Mouse (Mus musculus) lung, adult 2 months (tissue): ENCODE measurements around the gene Ptar1.

Experiments used
- CTCF ChIP-seq: fragments of 200-500 bp; IDR thresholded peaks from 2 replicates; pipeline ENCODE4 v1.5.1; 2011; ENCODE audit warnings: mild to moderate bottlenecking, low read length, control low read depth; ENCODE audit not compliant: insufficient read depth
- POLR2A ChIP-seq: fragments of 200-500 bp; IDR thresholded peaks from 2 replicates; pipeline ENCODE4 v1.6.1; 2011; ENCODE audit warnings: low read depth, mild to moderate bottlenecking, control low read depth, low read length, borderline replicate concordance; ENCODE audit errors: extremely low read depth

DNA sequence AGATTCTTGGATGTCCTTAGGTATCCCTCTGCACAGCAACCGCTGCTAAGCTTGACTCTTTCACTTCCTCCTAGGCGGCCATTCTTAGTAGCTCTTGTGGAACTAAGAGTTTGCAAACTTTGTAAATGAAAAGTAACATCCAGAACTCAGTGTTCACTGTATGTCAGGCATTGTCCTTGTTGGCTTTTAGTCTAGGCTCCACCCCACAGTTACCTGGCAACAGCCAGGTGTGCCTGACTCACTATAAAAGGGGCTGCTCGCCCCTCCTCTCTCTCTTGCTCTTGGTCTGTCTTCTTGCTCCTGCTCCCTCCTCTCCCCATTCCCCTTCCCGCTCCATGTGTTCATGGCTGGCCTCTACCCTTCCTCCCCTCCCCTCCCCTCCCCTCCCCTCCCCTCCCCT is 11.9 kb downstream of the Ptar1 start:
- TF ChIP-seq POLR2A (no peak), CTCF (no peak)
